Mouse (Mus musculus) heart, adult 18-20 months (tissue): Measurements from ENCODE around the gene Adam12. TPM values are rescaled to one million over a fixed set of nuclear protein-coding genes. Genes with fewer than 3 reads are reported as not detected.

Source experiments
- DNase-seq, 2 experiments: peaks; one replicate each; pipeline ENCODE4 v3.0.0; 2021 to 2022; ENCODE audit warnings: mixed read lengths in 1 of 2
- total RNA-seq, 2 experiments: library from RNA; stranded (reverse); gene quantifications; 2 replicates each; pipeline ENCODE4 v1.2.3; 2021

Adam12 gene
- total RNA-seq, 2 experiments from 2014 or later: 0.42 to 2.1 TPM

DNA sequence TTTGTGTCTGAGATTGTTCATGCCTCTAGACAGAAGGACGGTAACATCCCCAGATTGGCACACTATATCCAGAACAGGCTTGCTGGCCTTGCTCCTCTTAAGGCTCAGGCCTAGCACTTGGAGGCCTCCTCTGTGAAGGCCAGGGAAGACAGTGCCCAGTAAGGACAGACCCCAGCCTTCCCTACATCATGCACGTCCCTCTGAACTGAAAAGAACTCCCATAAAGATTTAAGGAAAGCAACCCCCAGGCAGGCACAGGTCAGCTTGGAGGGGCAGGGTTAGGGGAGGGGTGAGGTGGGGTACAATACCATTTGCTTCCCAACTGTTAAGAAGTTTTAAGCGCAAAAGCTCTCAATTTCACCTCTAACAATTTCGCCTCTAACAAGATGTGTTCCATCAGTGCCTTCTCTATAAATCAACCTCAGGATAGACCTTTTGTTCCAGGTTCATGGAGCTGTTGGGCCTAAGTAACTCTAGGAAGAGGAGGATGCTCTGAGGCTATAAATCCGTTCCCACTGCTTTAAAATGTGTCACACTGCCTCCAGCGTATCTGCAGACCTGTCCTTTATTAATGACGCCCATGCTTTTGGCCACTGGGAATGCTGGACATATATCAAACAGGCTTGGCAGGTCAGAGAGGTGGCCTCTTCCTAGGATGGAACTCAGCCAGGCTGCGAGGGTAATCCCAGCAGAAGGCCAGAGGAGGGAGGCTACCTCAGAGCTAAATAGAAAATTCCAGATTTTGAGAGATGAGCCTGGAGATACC is 150.5 kb downstream of the Adam12 start:
- DNase-seq: no peak

DNA sequence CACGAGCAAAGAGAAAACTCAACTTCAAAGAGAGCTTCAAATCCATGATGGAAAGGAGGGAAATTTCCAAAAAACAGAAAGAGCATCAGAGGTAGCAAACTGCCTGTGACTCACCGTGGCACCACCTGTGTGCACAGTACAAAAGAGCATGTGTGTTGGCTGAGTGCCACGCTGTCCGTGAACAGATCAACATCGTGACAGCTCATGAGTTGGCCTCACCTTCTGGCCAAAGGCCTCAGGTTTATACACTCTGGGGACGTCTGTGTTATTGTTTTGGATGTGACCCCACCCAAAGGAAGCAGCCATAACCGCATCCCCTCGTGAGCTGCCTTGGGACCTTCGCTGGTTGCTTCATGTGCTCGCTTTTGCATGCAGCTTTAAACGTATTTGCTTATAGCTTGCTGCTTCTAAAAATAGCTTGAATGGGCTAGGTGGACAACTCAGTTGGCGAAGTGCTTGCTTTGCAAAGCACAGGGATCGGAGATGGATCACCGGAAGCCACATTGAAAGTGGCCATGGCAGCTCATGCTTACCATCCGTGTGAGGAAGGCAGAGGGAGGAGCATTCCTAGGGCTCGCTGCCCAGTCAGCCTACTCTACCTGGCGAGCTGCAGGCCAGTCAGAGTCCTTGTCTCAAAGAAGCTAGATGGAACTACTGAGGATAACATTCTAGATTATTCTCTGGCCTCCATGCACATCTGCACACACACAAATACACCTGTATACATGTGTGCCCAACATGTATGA is 151.8 kb downstream of the Adam12 start:
- no peak for DNase-seq

DNA sequence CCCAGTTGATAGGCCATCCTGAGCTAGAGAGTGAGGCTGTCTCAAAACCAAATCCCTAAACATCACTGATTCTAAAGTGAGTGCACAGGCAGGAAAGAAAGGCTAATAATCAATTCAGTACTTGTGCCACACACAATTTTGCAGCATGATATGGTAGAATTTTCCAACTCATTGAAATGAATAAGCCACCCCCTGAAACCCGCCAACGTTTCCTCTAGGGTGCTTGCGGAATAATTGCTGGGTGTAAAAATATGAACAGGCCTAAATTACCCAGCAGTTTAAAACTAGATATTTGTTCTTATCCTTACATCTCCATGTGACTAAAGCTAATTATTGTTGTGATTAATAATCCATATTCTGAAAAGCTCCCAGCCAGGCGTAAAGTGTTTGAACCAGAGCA is 154.3 kb downstream of the Adam12 start:
- DNase-seq: no peak

DNA sequence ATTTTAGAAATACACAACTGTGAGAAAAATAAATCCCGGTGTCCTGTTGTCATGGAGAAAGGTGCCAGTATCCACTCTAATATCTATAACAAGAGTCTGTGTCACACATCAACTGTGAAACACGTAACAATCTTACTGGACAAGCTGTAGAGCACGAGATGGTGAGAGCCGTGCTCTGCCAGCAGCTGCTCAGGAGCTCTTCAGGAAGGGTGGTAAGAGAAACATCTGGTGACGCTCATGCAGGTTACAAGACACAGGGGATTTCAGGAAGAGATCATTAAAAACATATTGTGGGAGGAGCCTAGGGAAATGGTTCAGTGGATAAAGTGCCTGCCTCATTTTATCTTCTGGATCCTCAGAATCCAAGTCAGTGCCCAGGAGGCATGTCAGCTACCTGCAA is 158.9 kb downstream of the Adam12 start:
- DNase-seq: no peak

DNA sequence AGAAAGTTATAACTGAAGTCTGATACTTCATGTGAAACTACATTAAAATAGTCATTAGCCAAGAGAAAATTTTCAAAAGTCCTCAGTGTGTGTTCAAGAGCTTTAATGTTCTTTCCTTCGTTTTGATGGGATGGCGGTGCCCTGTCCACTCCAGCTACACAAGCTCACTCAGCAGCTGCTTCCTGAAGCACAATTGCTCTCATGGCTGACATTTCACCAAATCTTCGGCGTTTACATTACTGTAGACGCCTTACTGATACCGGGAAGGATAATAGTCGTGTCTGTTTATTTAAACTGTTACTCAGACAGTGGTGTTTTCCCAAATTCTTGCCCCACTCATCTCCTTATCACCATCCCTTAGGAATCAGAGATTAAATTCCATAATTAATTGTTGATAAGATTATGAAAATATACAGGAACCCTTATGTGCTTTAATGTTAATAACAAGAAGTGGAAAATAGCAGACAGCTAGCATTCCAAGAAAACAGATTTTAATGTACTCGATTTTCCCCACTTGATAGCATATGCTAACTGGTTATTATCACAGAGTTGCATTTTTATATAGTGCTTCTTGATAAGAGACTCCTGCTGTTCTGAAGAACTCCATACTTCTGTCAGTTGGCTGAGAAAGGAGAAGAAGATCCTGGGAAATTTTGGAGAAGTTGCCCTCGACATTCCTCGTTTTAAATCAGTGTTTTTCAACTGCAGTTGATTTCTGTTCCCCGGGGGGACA is 160.6 kb downstream of the Adam12 start:
- no peak for DNase-seq

DNA sequence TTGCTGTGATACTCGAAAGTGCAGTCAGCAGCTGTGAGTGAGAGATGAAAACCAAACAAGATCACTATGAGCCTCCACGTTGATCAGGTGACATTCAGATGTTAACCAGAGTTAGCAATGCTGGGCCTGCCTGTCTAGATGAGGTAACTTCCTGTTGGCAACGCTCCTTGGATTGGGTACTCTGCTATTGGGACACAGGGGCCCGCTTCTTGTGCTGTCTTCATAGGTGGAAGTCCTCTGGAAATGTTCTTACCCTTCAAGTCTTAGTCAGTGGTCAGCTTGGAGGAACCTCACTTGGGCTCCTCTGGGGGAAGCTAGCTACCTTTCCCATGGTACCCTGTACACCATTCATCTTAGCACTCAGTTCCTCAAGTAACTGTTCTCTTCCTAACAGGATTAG is 169.3 kb downstream of the Adam12 start:
- DNase-seq: no peak

DNA sequence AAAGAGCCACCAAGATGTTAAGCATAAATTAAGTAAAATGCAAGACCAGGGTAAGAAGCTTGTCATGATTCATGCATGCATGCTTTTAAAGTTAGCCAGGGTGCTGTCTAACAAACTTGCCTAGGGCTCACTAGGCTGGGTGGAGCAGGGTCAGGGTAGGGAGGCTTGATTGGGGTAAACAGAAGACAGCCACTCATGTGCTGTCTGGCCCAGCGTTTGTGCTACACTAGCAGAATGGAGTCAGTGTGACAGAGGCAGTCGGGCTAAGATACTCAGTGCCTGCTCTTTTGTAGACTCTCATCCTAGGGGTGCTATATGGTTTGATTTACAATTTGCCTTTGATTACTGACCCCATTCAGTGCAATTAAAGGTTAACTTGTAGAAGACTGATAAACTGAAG is 179.5 kb downstream of the Adam12 start:
- no peak for DNase-seq

DNA sequence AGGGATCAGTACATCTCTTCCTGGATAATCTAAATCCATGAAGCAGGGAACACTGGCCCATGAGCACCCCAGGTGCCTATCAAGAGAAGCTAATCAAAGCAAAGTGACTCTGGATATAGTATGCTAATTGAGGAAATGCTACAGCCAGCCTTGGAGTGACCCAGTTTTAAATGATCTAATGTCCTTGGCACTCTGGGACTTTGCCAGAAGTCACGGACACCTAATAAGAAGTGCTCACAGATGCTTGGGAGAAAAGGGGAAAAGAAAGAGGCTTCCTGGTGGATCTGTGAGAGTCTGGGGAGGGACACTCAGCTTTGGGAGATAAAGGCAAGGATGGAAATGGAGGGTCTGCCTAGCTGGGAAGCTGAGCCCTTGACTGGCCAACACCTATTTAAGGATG is 181.6 kb downstream of the Adam12 start:
- no peak for DNase-seq

DNA sequence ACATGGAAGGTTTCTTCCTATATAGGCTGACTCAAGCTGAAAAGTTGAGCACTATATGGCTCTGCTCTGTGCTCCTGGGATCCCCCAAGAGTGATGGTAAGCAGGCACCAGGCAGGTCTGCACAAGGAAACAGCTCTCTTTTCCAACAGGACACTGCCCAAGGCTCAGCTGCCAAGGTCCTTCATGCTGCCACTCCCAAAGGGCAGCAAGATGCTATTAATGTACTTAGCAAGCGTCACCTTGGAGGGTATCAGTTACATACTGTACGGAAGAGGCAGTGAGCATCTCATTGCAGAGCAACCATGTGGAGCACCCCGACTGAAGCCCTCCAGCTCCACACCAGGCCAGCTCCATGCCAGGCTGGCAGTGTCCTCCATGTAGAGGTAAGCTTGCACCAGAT is 185.6 kb downstream of the Adam12 start:
- no peak for DNase-seq

DNA sequence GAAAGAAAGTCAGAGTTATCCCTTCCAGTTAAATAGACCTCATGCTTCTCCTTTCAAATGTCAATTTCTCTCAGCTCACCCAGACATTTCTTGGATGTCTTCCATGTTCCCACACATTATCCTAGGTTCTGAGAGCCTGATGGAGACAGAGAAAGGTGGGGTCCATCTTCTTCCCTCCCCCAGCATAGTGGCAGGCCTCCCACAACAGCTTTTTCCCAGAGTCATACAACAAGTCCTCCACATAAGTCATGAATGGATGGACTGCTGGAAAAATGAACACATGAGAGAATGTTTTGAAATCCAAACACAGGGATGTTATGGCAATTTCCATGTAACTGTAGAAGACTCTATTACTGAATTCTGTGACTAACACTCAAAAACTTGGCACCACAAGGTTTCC is 188.4 kb downstream of the Adam12 start:
- no peak for DNase-seq

DNA sequence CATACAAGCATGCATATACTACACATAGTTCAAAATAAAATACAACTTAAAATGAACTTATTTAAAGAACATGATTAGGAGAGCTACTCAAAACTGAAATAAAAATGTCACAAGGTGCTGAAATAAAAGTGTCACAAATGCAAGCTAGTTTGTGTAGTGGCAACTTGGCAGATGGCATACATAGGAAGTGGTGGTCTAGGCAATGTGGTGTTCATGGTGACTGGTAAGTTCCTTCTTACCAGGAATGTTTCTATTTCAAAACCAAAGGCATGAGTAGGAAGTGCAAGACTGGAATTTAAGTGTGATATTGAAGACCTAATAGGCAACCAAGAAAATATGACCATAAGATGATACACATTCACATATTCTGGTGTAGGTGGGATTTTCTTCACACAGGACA is 189.3 kb downstream of the Adam12 start:
- no peak for DNase-seq

DNA sequence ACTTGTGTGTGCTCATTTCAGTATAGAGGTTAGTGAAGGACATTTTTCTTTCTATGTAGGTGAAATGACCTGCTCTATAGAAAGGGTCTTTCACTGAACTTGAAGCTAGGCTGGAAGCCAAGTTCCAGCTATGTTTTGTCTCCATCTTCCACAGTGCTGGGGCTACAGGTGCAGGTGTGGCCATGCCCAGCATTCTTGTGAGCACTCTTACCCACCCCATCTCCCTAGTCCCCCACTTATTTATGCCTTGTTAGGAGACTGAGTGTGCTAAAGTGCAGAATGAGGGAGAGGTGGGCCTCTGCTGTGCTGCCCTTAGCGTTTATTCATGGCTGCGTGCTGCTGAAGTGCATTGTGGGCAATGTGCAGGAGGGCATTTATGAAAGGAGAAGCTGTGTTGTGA is 198.0 kb downstream of the Adam12 start:
- no peak for DNase-seq

DNA sequence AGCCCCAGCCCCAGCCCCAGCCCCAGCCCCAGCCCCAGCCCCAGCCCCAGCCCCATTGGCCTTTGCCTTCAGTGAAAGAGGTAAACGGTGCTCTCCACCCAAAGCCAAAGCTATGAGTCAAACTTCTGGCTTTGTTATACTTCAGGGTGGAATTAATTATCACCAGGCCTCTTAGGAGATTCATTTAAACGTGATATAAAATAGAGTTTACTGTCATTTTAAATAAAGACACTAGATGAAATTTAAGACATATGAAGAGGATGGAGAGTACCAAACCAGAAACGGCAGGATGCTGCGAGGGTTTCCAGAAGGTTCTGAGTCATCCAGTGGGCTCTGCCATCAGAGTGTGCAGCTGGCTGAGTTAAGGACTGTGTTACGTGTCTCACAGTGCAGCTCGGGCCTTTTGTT is 199.0 kb downstream of the Adam12 start:
- no peak for DNase-seq

DNA sequence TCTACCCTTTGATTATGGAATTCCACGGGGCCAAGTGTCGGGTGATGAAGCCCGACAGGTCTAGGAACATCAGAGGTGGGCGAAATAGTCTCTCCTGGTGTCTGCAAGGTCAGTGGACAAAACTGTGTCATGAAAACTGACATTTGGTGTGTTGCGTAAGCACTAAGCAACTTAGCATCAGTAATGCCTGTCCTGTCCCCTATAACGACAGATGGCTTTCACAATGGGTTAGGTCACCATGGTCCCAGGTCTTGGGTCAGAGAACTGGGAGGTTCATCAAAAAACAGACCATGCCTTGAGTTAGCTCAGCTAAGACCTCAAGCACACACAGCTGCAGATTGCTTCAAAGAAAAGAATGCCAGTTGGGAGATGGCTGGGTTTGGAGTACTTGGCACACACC is 200.2 kb downstream of the Adam12 start:
- no peak for DNase-seq

DNA sequence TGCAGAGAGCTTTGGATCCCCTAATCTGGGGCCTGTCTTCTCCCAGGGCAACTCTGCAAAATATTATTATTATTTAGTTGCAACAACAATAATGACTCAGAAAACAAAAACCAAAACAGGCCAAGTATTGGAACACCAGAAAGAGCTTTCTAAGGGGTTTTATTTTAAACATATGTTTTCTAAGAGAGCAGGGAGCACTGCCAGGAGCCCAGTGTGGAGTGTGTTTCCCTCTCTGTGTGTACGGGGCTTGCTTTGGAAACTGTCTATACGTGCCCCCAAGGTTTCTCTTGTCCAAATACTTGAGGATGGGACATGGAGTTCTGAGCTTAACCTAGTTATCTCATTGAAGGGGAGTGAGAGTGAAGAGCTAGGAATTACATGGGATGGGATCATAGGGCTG is 200.7 kb downstream of the Adam12 start:
- no peak for DNase-seq

DNA sequence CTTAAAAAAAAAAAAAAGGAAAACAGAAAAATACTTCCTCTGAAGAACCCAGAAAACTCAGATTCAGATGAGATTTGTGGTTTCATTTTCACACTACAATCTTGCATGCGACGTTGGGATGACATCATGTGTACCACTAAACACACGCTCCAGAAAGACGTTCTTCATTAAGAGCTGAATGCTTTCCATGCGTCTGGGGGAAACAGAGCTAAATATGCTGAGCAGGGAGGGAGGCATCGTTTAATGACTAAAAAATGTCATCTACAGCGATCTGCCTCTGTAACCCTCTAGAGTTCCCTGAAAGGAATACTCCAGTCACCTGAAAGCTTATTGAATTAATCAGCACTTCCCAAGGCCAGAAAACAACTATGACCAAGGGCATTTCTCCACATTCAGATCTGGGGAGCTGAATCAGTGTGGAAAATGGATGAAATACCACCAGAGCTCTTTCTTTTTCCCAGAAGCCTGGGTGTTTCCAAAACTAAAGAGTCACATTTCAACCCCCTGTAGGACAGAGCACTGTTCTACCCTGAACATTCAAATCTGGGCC is 203.6 kb downstream of the Adam12 start:
- no peak for DNase-seq

DNA sequence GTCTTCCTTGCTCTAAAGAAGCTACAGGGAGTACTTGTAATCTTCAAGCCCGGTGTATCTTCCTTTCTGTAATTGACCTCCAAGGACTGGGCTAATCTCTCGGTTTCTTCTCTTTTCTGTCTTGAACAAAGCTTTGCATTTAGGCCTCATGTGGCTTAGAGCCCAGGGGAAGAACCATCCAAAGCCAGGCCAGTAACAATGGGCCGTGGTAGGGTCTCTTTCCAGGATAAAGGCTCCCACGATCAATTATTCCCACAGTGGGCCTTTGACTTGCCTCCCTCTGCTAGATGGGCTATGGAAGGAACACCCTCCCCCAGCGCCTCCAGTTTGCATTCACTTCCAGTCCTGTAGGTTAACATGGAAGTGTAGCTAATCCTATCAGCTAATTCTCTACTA is 204.9 kb downstream of the Adam12 start:
- no peak for DNase-seq

DNA sequence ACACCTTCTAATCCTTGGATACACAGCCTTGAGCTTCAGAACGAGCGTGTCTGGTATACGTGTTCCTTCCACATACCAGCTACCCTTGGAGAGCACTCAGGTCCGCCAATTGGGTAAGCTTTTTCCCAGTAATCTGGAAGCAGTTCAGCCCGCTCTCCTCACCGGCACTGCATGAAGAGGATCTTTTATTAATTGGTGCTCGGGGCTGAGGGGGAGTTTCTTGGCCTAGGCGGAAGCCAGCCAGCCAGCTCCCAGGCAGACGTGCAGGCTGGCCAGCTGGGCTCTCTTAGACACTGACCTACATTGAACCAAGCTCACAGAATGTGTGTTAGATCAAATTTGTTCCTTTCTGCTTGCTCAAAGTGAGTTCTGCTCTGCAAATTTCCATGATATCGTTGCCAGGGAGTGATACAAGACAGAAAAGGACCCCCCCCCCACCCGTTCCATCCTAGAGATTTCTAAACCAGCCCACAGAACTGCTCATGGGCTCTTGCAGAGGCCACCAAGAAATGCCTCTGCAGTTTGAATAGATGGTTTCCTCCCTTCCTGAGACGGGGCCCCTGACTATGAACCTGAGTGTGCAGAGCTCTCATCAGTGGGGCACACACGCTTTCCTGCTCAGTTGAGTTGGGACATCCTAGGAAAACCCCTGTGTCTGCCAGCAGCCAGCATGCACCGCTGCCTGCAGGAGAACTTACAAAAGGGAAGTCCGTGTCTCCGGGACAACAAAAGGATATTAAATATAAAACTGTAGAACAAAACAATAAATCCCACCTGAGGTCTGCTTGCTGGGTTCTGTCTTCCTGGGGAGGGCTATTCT is 205.5 kb downstream of the Adam12 start:
- DNase-seq: peak; percentile 54 to 70

DNA sequence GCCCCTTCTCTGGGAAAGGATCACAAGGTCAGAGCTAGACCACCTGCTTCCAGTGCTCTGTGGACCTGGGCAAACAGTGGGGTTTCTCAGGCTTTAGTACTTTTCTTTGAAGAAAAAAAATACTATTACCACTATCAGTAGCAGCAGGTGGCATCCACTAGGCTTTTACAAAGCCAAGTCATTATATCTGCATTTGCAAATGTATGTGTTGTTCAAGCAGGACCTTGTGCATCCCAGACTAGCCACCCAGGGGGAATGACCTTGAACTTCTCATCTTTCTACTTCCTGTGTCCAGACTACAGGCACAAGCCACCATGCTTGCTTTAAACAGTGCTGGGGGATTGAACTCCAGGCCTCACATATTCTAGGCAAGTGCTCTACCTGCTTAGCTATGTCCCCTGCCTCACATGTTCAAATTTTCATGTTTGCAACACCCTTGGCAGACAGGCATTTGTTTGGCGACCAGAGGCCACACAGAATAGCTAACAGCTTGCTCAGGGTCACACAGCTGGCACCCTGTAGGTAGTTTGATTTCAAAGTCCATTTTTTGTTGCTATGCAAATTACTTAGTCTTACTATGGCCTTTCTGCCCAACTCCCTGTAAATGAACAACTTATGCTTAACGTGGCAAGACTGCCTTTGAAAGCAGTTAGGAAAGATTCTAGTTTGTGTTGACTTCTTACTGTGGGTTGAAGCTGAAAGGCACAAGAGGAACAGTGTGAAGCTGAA is 209.6 kb downstream of the Adam12 start:
- no peak for DNase-seq

DNA sequence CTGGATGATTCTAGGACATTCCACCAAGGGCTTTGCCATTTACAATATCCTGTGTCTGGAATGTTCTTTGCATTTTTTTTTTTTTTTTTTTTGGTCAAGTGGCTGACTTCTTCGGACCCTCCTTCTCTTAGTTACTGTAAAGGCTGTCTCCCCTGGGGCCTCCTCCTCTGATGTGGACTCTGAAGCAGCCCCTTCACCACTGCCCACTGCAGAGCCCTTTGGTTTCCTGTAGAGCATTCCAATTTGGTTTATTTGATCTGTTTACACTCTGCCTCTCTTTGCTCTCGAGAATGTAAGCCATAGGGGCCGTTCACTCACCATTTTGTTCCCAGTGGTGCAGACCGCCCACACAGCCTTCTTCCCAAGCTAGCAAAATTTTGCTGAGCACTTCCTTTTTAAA is 216.7 kb downstream of the Adam12 start:
- DNase-seq: no peak

DNA sequence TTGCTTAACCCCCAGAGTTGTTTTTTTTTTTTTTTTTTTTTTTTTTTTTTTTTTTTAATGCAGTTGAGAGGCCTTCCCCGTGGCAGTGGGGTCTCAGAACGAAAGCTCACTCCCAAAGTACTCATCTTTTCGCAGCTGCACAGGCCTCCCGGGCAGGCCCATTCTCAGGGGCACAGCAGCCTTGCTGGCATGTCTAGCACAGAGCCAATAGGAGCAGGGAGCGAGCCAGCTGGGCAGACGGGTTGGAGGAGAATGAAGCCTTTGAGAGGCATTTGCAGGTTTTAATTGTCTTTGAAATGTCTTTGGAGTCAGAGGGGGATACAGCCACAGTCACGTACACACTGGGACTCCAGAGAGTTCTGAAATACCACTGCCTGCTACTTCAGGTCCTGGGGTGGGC is 217.2 kb downstream of the Adam12 start:
- DNase-seq: no peak
